Mouse (Mus musculus) neural tube, embryonic 13.5 days (tissue): ENCODE data around the gene Zfp605. TPM values are rescaled to one million over a fixed set of nuclear protein-coding genes. Genes with fewer than 3 reads are reported as not detected.

Experiments used
- polyA plus RNA-seq: library from polyadenylated mRNA; unstranded; fragments of >200 nt; fragmentation: Nextera tagmentation; extraction: Ambion mirVana; gene quantifications from 2 replicates; pipeline ENCODE4 v1.2.1, GENCODE M21; 2015

Gene Zfp605
- polyA plus RNA-seq, 1 experiment from 2014 or later = 11.8 TPM

Other genes with a start within 250 kb of the Zfp605 start
- gene Gm15446, start 186.7 kb upstream of the Zfp605 start, polyA plus RNA-seq = 0.45 and 0.49 TPM in 2 replicates
- gene Zfp932, start 113.6 kb upstream of the Zfp605 start, polyA plus RNA-seq = 25.7 and 27.0 TPM in 2 replicates
- gene Gm17655, start 37.6 kb upstream of the Zfp605 start, polyA plus RNA-seq = 3.5 and 4.0 TPM in 2 replicates
- gene Gm35315, start 15.7 kb upstream of the Zfp605 start, polyA plus RNA-seq = 0.32 and 0.73 TPM in 2 replicates
- 1.8 and 2.4 TPM in 2 replicates for gene Plcxd1, start 10.1 kb upstream of the Zfp605 start, polyA plus RNA-seq
- gene Gtpbp6, start 1.9 kb upstream of the Zfp605 start, polyA plus RNA-seq = 49.4 and 58.0 TPM in 2 replicates
- gene Chfr, start 25.8 kb downstream of the Zfp605 start, polyA plus RNA-seq = 99.2 and 102 TPM in 2 replicates
- 20.0 and 20.5 TPM in 2 replicates for gene Golga3, start 66.6 kb downstream of the Zfp605 start, polyA plus RNA-seq
- gene Ankle2, start 120.9 kb downstream of the Zfp605 start, polyA plus RNA-seq = 23.8 and 24.3 TPM in 2 replicates
- 82.1 and 92.5 TPM in 2 replicates for gene Pgam5, start 159.8 kb downstream of the Zfp605 start, polyA plus RNA-seq
- gene Pxmp2, start 176.1 kb downstream of the Zfp605 start, polyA plus RNA-seq = 8.1 and 8.7 TPM in 2 replicates
- 6.1 and 8.1 TPM in 2 replicates for gene Pole, start 176.2 kb downstream of the Zfp605 start, polyA plus RNA-seq
- 5.8 and 6.0 TPM in 2 replicates for gene P2rx2, start 233.1 kb downstream of the Zfp605 start, polyA plus RNA-seq
- not detected in 2 replicates for gene Lrcol1, start 234.6 kb downstream of the Zfp605 start, polyA plus RNA-seq